In genomic region chr15:95872447-95872846, GRCm38 (mm10) we compare ENCODE assay signal across 24 mouse cellular contexts.
DNase-seq lines count a peak whose midpoint lies in the region; ATAC-seq and TF ChIP-seq lines count a peak whose summit lies in the region.
"Had no signal": no experiment of that assay in that cellular context is flagged by ENCODE, and none has a peak within 500 bp of the region (broad histone marks: within the 10 kb centered on the region; RNA-seq: fewer than 3 reads in every experiment).

No protein-coding gene starts in this region.

- H3K4me1 ChIP-seq in heart, embryonic 11.5 days (ENCODE audit: control insufficient read depth, insufficient read depth, low read length) = peaks cover 25% of the 10 kb centered on the region
- peaks cover 19% of the 10 kb centered on the region for H3K4me1 ChIP-seq in lung, embryonic 15.5 days
- H3K4me1 ChIP-seq in lung, postnatal 0 days (ENCODE audit: insufficient read depth, low read depth, low read length) = peaks cover 4% of the 10 kb centered on the region; the same call in 1 of the 2 replicates
- peaks cover 29% of the 10 kb centered on the region for H3K4me1 ChIP-seq in liver, embryonic 13.5 days (replicated peaks)
- H3K4me1 ChIP-seq: embryonic facial prominence, embryonic 15.5 days; forebrain, embryonic 13.5 days had no signal

- 71% methylated on average over 8 of the region's 8 CpGs for WGBS in heart, embryonic 11.5 days (ENCODE audit: insufficient replicate concordance)
- WGBS in lung, embryonic 15.5 days = 66% methylated on average over 8 of the region's 8 CpGs
- WGBS in lung, postnatal 0 days = 69% methylated on average over 8 of the region's 8 CpGs
- WGBS in liver, embryonic 13.5 days (ENCODE audit: insufficient replicate concordance) = 22% methylated on average over 8 of the region's 8 CpGs

- no peaks in the 10 kb centered on the region; the same call in 1 of the 2 replicates for H3K36me3 ChIP-seq in heart, embryonic 11.5 days (ENCODE audit: control insufficient read depth, insufficient read depth, low read length)
- no peaks in the 10 kb centered on the region for H3K36me3 ChIP-seq in lung, embryonic 15.5 days
- H3K36me3 ChIP-seq in lung, postnatal 0 days (ENCODE audit: insufficient read depth, low read length) = no peaks in the 10 kb centered on the region
- H3K36me3 ChIP-seq in liver, embryonic 13.5 days = no peaks in the 10 kb centered on the region
- H3K36me3 ChIP-seq: embryonic facial prominence, embryonic 15.5 days; G1E; heart, embryonic 15.5 days; hindbrain, embryonic 10.5 days had no signal

- H3K27me3 ChIP-seq in heart, embryonic 11.5 days (ENCODE audit: control insufficient read depth, insufficient read depth, low read length) = no peaks in the 10 kb centered on the region
- no peaks in the 10 kb centered on the region for H3K27me3 ChIP-seq in lung, embryonic 15.5 days
- no peaks in the 10 kb centered on the region for H3K27me3 ChIP-seq in lung, postnatal 0 days (replicated peaks; ENCODE audit: insufficient read depth, low read length)
- H3K27me3 ChIP-seq in liver, embryonic 13.5 days = no peaks in the 10 kb centered on the region
- H3K27me3 ChIP-seq: embryonic facial prominence, embryonic 15.5 days; forebrain, embryonic 13.5 days; heart, embryonic 15.5 days had no signal

- no peak for TF ChIP-seq CTCF in lung, postnatal 0 days (IDR thresholded peaks at IDR 0.05)

- no peak for TF ChIP-seq EP300 in lung, postnatal 0 days (IDR thresholded peaks at IDR 0.05)

- H3K9me3 ChIP-seq in heart, embryonic 11.5 days (replicated peaks; ENCODE audit: control insufficient read depth, low read length) = no peaks in the 10 kb centered on the region
- no peaks in the 10 kb centered on the region for H3K9me3 ChIP-seq in lung, embryonic 15.5 days
- no peaks in the 10 kb centered on the region for H3K9me3 ChIP-seq in lung, postnatal 0 days (ENCODE audit: low read length)
- no peaks in the 10 kb centered on the region for H3K9me3 ChIP-seq in liver, embryonic 13.5 days (replicated peaks)
- H3K9me3 ChIP-seq: embryonic facial prominence, embryonic 15.5 days; forebrain, embryonic 13.5 days; heart, embryonic 15.5 days; hindbrain, embryonic 10.5 days had no signal

- ATAC-seq in heart, embryonic 11.5 days (replicated peaks; ENCODE audit: insufficient number of reproducible peaks, low FRiP score, low TSS enrichment) = no peak
- no peak for ATAC-seq in lung, embryonic 15.5 days (ENCODE audit: borderline replicate concordance, extremely low read depth, low FRiP score, low TSS enrichment)
- ATAC-seq in lung, postnatal 0 days = no peak
- ATAC-seq in liver, embryonic 13.5 days (ENCODE audit: low read depth) = peak; percentile 47
- ATAC-seq in megakaryocyte-erythroid progenitor cell, adult 5-6 weeks (replicated peaks; ENCODE audit: low FRiP score, low TSS enrichment, poor library complexity, severe bottlenecking) = peak; percentile 75
- ATAC-seq: forebrain, embryonic 13.5 days; forebrain, postnatal 0 days had no signal

- H3K4me2 ChIP-seq in heart, embryonic 11.5 days = no peak overlapping the region
- H3K4me2 ChIP-seq in lung, embryonic 15.5 days = no peak overlapping the region
- H3K4me2 ChIP-seq in lung, postnatal 0 days (replicated peaks; ENCODE audit: low read depth, low read length) = no peak overlapping the region
- H3K4me2 ChIP-seq in liver, embryonic 13.5 days = no peak overlapping the region
- H3K4me2 ChIP-seq: embryonic facial prominence, embryonic 15.5 days; forebrain, embryonic 13.5 days; hindbrain, embryonic 14.5 days had no signal

- no peak for DNase-seq in heart, adult 18-20 months
- DNase-seq in lung, postnatal 0 days (ENCODE audit: low spot score) = no peak
- no peak for DNase-seq in liver, embryonic 13.5 days
- no peak for DNase-seq in urinary bladder, postnatal 14 days (ENCODE audit: low spot score)
- DNase-seq in B cell, adult 2 months = no peak
- DNase-seq: adrenal gland, adult 8-10 months; adrenal gland, postnatal 36 days; cerebellum, adult 2 months; cerebellum, postnatal 10 days; embryo, embryonic 11 days; forebrain, postnatal 0 days; gastrocnemius, adult 2 months; gastrocnemius, postnatal 25 days; heart, postnatal 14 days had no signal

- no peak overlapping the region for H3K9ac ChIP-seq in heart, embryonic 11.5 days (ENCODE audit: low read depth, low read length)
- H3K9ac ChIP-seq in lung, embryonic 15.5 days = no peak overlapping the region
- no peak overlapping the region for H3K9ac ChIP-seq in lung, postnatal 0 days (replicated peaks; ENCODE audit: low read depth)
- H3K9ac ChIP-seq in liver, embryonic 13.5 days = no peak overlapping the region
- H3K9ac ChIP-seq: embryonic facial prominence, embryonic 15.5 days; forebrain, embryonic 13.5 days; forebrain, postnatal 0 days; heart, embryonic 15.5 days; hindbrain, embryonic 14.5 days had no signal

- H3K4me3 ChIP-seq in heart, embryonic 11.5 days (ENCODE audit: low read depth, low read length) = no peak overlapping the region
- no peak overlapping the region for H3K4me3 ChIP-seq in lung, embryonic 15.5 days
- H3K4me3 ChIP-seq in lung, postnatal 0 days (ENCODE audit: low read depth, low read length) = no peak overlapping the region
- H3K4me3 ChIP-seq in liver, embryonic 13.5 days (replicated peaks) = no peak overlapping the region
- H3K4me3 ChIP-seq: embryonic facial prominence, embryonic 15.5 days; erythroblast, embryonic 14.5 days; forebrain, embryonic 13.5 days; gastrocnemius, adult 2 months; hindbrain, embryonic 10.5 days had no signal

- H3K27ac ChIP-seq in heart, embryonic 11.5 days (ENCODE audit: low read depth, low read length) = peak overlapping the region; percentile 64; the same call in 1 of the 2 replicates
- peak overlapping the region; percentile 58; the same call in 1 of the 2 replicates for H3K27ac ChIP-seq in lung, embryonic 15.5 days
- H3K27ac ChIP-seq in lung, postnatal 0 days (ENCODE audit: low read length) = no peak overlapping the region
- H3K27ac ChIP-seq in liver, embryonic 13.5 days = no peak overlapping the region
- H3K27ac ChIP-seq: embryonic facial prominence, embryonic 15.5 days; forebrain, embryonic 13.5 days; gastrocnemius, adult 2 months; hindbrain, embryonic 10.5 days; hindbrain, embryonic 14.5 days had no signal

Comparison
In these comparisons a context has a peak if more than half of its experiments do, and no peak if none do; other contexts are left out.
1. H3K27ac ChIP-seq: peak in heart, embryonic 11.5 days (single experiment) and lung, embryonic 15.5 days (single experiment); none in lung, postnatal 0 days (single experiment) and liver, embryonic 13.5 days (single experiment).
2. ATAC-seq: peak in liver, embryonic 13.5 days (single experiment) and megakaryocyte-erythroid progenitor cell, adult 5-6 weeks (single experiment); none in heart, embryonic 11.5 days (single experiment), lung, embryonic 15.5 days (single experiment) and lung, postnatal 0 days (single experiment).